Mouse (Mus musculus) adrenal gland, postnatal 10 days (tissue): ENCODE measurements around the gene Olfr935. TPM values are rescaled to one million over a fixed set of nuclear protein-coding genes. Genes with fewer than 3 reads are reported as not detected.
A peak's percentile ranks its signal among the peaks of the same experiment; 100 is the strongest.

Experiments used
- DNase-seq: peaks from one replicate; pipeline ENCODE4 v3.0.0; 2021; ENCODE audit warnings: mixed read lengths
- long read RNA-seq, 2 experiments: library from polyadenylated mRNA; stranded (forward); transcript quantifications; one replicate each; pipeline ENCODE4 v2.0.0; 2021
- microRNA-seq: library from miRNA; unstranded; fragments of <30 nt; microRNA quantifications from one replicate; pipeline ENCODE4 v1.2.0, GENCODE M21; 2021
- total RNA-seq, 2 experiments: library from RNA; stranded (reverse); gene quantifications; 2 replicates each; pipeline ENCODE4 v1.2.3; 2021

Gene Olfr935
- not detected for total RNA-seq
- long read RNA-seq, experiment 1 = 0 reads
- long read RNA-seq, experiment 2 = 0 reads

DNA sequence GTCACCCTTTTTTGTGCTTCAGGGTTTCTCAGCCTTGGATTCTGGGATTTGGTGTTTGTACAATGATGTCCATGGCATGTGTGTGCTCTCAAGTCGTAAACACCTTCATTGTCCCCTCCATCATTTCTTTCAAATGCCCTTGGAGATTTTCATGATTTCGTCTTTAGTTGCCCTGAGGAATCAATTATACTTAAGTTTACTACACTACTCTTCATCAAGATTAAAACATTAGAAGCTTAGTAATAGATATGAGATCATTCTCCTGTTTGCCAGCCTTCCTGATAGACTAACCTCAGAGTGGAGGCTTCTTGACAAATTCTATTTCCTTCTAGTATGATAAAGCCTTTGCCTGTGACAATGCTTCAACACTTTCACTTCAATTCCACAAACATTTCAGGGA is at the start of gene Olfr935:
TSS of gene Olfr935 (minus strand) at position 101 of the 400 bp plus-strand sequence.
- no peak for DNase-seq

DNA sequence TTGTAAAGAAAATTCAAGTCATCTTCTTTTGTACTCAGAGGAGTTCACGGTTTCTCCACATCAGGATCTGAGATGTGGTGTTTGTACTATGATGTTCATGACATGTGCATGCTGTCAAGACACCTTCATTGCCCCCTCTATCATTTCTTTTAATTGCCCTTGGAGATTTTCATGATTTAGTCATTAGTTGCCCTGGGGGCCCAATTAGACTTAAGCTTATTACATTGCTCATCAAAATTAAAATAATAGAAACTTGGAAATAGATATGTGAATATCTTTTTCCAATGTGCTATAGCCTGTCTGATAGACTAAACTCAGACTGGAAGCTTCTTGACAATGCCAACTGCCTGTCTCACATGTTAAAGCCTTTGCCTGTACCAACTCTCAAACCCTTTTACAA is 23.8 kb upstream of the Olfr935 start, which contains the start of gene Olfr146:
TSS of gene Olfr146 (minus strand) at position 101 of the 400 bp plus-strand sequence.
- no peak for DNase-seq

DNA sequence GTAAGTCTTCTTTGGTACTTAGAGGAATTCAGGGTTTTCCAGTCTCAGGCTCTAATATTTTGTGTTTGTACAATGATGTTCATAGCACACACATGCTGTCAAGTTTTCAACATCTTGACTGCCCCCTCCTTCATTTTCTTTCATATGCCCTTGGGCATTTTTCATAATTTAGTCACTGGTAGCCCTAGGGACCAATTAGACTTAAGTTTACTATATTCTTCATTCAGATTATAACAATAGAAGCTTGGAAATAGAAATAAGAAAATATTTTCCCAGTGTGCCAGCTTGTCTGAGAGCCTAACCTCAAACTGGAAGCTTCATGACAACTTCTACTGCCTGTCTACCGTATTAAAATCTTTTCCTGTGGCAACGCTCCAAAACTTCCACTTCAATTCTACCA is 11.3 kb downstream of the Olfr935 start, which contains the start of gene Olfr934:
TSS of gene Olfr934 (minus strand) at position 101 of the 400 bp plus-strand sequence.
- no peak for DNase-seq

DNA sequence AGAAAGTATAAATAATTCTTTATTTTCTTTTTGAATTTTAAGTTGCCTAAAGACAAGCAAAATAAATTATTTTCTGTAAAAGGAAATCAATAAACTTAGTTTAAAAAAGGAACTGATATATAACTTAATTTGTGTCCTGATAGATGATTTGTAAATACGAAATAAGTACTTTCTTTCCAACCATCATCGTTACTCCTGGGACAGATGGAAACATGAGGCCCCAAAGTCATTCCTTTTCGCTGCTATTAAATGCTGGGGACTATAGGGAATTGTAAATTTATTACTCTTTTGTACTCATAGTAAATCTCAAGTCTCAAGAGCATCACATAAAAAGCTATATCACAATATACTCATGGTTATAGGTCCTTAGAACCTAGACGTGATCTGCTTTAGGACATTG is 27.5 kb downstream of the Olfr935 start, which contains the start of gene Olfr933:
TSS of gene Olfr933 (plus strand) at position 301 of the 400 bp plus-strand sequence.
- no peak for DNase-seq

DNA sequence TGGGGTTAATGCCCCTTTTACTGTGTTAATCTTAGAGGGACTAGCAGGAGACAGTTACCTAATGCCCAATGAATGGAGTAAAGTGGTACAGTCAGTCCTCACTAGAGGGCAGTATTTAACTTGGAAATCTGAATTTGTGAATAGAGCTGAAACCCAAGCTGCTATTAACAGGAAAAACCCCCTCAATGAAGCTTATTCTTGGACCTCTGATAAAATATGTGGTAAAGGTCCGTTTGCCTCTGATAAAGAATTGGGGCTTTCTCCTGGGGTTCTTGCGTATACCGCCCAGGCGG is 45.4 kb downstream of the Olfr935 start:
- DNase-seq = no peak

GRCm38 (mm10) chr9:38953401-38954123 is 45.9 kb downstream of the Olfr935 start:
- DNase-seq = peak; percentile 30

Small RNAs within 50 kb of the gene (microRNA-seq; reads per million reads assigned to microRNA genes)
- gene Gm25529 = not detected

Other genes with a start within 250 kb of the Olfr935 start
- under 1 TPM; 0.09 to 0.30 TPM for gene Olfr920, start 247.4 kb downstream of the Olfr935 start, total RNA-seq
- gene Olfr921, start 226.6 kb downstream of the Olfr935 start, total RNA-seq = not detected
- gene Olfr922, start 185.1 kb downstream of the Olfr935 start, total RNA-seq = not detected
- gene Olfr923, start 173.1 kb downstream of the Olfr935 start, total RNA-seq = not detected
- gene Olfr924, start 155.2 kb downstream of the Olfr935 start, total RNA-seq = not detected
- gene Olfr26, start 144.6 kb downstream of the Olfr935 start, total RNA-seq = not detected
- not detected for gene Olfr926, start 122.6 kb downstream of the Olfr935 start, total RNA-seq
- gene Olfr930, start 69.9 kb downstream of the Olfr935 start, total RNA-seq = not detected
- under 1 TPM in 1 of 2 experiments, not detected in 1; 0.09 TPM for gene Olfr933, start 27.4 kb downstream of the Olfr935 start, total RNA-seq
- gene Olfr934, start 11.4 kb downstream of the Olfr935 start, total RNA-seq = not detected
- gene Olfr146, start 23.7 kb upstream of the Olfr935 start, total RNA-seq = not detected
- not detected for gene Olfr937, start 65.3 kb upstream of the Olfr935 start, total RNA-seq
- gene Olfr938, start 79.2 kb upstream of the Olfr935 start, total RNA-seq = not detected
- not detected for gene Olfr27, start 128.4 kb upstream of the Olfr935 start, total RNA-seq
- not detected for gene Olfr943, start 166.6 kb upstream of the Olfr935 start, total RNA-seq
- gene Olfr944, start 202.2 kb upstream of the Olfr935 start, total RNA-seq = not detected